Mouse (Mus musculus) heart, embryonic 16.5 days (tissue): ENCODE results near the gene Rgs16. TPM values are rescaled to one million over a fixed set of nuclear protein-coding genes. Genes with fewer than 3 reads are reported as not detected.

ENCODE experiments used
- ATAC-seq: fragments of 200-750 bp; cut with Nextera tagmentation; replicated peaks from 2 replicates; pipeline ENCODE4 v1.8.0; 2017; ENCODE audit warnings: moderate number of reproducible peaks; ENCODE audit not compliant: insufficient read depth, low FRiP score; ENCODE audit errors: extremely low read depth
- H3K27ac ChIP-seq: fragments of 300-500 bp; sonication (generic); 2 replicates; pipeline ENCODE4 v1.5.1; 2014; ENCODE audit warnings: mild to moderate bottlenecking, low read length, control low read depth, moderate library complexity
- H3K27me3 ChIP-seq: fragments of 300-500 bp; sonication (generic); 2 replicates; pipeline ENCODE4 v1.6.1; 2014; ENCODE audit warnings: low read length, mixed read lengths; ENCODE audit not compliant: control insufficient read depth, insufficient read depth
- H3K36me3 ChIP-seq: fragments of 300-500 bp; sonication (generic); 2 replicates; pipeline ENCODE4 v1.6.1; 2014; ENCODE audit not compliant: control insufficient read depth, insufficient read depth
- H3K4me1 ChIP-seq: fragments of 300-500 bp; sonication (generic); 2 replicates; pipeline ENCODE4 v1.6.1; 2014; ENCODE audit warnings: low read length, mixed read lengths; ENCODE audit not compliant: control insufficient read depth, insufficient read depth
- H3K4me2 ChIP-seq: fragments of 300-500 bp; sonication (generic); 2 replicates; pipeline ENCODE4 v1.6.1; 2014; ENCODE audit warnings: low read depth, mild to moderate bottlenecking, control low read depth, low read length
- H3K4me3 ChIP-seq: fragments of 300-500 bp; sonication (generic); 2 replicates; pipeline ENCODE4 v1.5.1; 2014; ENCODE audit warnings: mild to moderate bottlenecking, control low read depth, low read length
- H3K9ac ChIP-seq: fragments of 300-500 bp; sonication (generic); 2 replicates; pipeline ENCODE4 v1.6.1; 2014; ENCODE audit warnings: low read length, control low read depth
- H3K9me3 ChIP-seq: fragments of 300-500 bp; sonication (generic); replicated peaks from 2 replicates; pipeline ENCODE4 v1.6.1; 2016; ENCODE audit warnings: low read length; ENCODE audit not compliant: control insufficient read depth
- WGBS: fragments of 180-500 bp; shearing (Covaris S2); extraction: QIAGEN DNeasy Blood & Tissue Kit; methylation state at CpG from one replicate; pipeline ENCODE4 v1.1.7; 2014; 5-methylcytosine and 5-hydroxymethylcytosine counted together
- polyA plus RNA-seq: library from polyadenylated mRNA; unstranded; fragments of >200 nt; fragmentation: Nextera tagmentation; extraction: Ambion mirVana; gene quantifications from 2 replicates; pipeline ENCODE4 v1.2.1, GENCODE M21; 2015

Gene Rgs16
- polyA plus RNA-seq, 1 experiment from 2014 or later = 6.6 TPM

DNA sequence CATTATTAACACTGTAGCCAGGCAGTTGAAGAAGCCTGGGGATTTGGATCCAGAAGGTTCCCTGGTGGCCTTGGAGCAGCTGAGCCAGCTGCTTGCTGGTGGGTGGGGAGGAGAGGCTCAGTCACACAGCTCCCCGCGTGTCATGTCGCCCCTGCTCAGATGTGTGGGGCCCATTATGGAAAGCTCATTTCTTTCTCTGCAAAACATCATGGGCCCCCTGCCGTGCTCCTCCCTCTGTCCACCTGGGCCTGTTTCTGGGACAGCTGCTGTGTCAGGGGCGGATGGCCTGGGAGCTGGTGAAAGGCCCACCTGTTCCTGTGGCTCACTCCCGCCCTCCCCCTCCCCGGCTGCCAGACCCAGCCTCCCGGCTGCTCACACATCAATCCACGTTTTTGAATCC, 7.0 kb upstream of the Rgs16 start:
- peaks cover 14% of the 10 kb centered on the region for H3K27me3 ChIP-seq
- no peaks in the 10 kb centered on the region for H3K9me3 ChIP-seq
- H3K4me1 ChIP-seq = peaks cover 20% of the 10 kb centered on the region
- H3K4me2 ChIP-seq = no peak overlapping the region
- H3K4me3 ChIP-seq = no peak overlapping the region
- no peaks in the 10 kb centered on the region for H3K36me3 ChIP-seq
- WGBS = 49% methylated on average over 9 of the region's 9 CpGs
- H3K27ac ChIP-seq = no peak overlapping the region
- no peak overlapping the region for H3K9ac ChIP-seq
- no peak for ATAC-seq

DNA sequence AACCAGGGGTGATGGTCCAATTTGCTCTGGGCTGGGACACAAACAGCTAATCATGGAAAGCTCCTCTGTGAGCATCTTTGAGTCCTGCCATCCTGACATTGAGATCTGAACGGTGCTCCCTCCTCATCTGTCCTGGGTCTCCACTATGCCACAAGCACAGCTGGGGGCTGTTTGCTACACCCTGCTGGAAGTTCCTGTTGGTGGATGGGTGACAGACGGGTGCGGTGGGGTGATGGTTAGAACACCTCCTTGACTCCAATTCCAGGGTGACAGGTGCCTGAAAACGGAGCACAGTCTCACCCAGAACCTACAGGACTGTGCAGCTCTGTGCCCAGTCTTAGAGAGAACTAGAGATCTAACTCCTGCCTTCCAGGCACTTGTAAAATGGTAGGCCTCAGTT, 5.3 kb upstream of the Rgs16 start:
- no peak overlapping the region for H3K4me3 ChIP-seq
- peaks cover 23% of the 10 kb centered on the region for H3K27me3 ChIP-seq
- no peak for ATAC-seq
- H3K9me3 ChIP-seq = no peaks in the 10 kb centered on the region
- no peak overlapping the region for H3K4me2 ChIP-seq
- whole genome bisulfite sequencing = 75% methylated on average over 4 of the region's 4 CpGs
- H3K9ac ChIP-seq = no peak overlapping the region
- no peaks in the 10 kb centered on the region for H3K36me3 ChIP-seq
- peaks cover 19% of the 10 kb centered on the region for H3K4me1 ChIP-seq
- no peak overlapping the region for H3K27ac ChIP-seq

DNA sequence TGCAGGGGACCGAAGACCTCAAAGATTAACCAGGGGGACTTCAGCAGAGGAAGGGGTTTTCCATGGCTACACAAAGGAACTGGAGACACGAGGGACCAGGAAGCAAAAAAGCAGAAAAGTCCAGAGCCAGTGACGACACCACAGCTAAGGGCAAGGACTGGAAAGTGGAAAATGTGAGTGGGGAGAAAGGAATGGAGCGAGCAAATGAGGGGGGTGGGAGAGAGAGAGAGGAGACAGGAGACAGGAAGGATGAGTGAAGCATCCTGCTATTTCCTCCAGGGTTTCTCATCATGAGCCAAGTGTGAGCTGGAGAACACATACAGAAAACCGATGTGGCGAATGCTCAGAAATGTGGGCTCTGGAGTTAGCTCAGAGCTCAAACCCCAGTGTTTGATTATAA, 4.1 kb upstream of the Rgs16 start:
- Histone ChIP-seq H3K4me1 (peaks cover 12% of the 10 kb centered on the region), H3K4me2 (no peak overlapping the region), H3K9me3 (no peaks in the 10 kb centered on the region), H3K9ac (no peak overlapping the region), H3K27ac (no peak overlapping the region), H3K27me3 (peaks cover 23% of the 10 kb centered on the region), H3K4me3 (no peak overlapping the region), H3K36me3 (no peaks in the 10 kb centered on the region)
- no peak for ATAC-seq
- WGBS = 46% methylated on average over 6 of the region's 6 CpGs

DNA sequence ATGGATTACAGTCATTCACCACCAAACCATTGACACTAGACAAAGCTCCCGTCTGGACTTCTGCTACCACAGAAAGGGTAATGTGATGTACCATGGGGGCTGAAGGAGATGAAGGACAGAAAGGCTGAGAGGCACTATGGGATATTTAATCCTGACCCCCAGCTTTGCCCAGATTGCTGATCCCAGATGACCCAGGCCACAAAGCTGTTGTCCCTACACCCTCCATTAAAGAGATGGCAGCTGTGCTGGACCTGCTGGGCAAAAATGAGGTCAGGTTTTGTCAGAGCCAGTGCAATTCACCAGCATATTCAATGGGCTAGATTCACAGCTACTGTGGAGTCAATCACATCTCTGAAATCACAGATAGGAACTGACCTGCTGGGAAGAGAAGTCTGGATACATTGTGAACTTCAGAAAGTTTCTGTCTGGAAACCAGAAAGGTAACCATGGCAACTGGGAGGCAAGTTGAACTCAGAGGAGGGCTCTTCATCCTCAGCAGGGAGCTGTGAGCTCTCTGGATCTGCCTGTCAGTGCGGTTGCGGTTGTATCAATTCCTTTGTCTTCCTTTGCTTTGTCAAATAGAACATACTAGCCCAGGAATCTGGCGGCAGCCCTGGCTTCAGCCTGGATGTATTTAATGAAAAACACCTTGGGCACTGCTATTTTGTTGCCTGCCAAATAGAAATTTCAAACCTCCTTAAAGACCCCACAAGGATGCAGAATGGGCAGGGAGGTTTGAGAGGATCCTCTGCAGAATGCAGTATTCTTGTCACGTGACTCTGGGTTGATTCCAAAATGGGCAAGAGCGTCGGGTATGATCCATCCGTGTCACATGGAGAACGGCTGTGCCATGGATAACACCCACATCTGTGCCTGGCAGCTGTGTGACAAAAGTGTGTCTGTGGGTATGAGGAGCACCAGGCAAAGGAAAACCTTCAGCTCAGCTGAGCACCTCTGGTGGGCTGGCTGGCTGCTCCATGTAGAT, 2.8 kb upstream of the Rgs16 start:
- WGBS = 59% methylated on average over 9 of the region's 9 CpGs
- peaks cover 11% of the 10 kb centered on the region for H3K4me1 ChIP-seq

DNA sequence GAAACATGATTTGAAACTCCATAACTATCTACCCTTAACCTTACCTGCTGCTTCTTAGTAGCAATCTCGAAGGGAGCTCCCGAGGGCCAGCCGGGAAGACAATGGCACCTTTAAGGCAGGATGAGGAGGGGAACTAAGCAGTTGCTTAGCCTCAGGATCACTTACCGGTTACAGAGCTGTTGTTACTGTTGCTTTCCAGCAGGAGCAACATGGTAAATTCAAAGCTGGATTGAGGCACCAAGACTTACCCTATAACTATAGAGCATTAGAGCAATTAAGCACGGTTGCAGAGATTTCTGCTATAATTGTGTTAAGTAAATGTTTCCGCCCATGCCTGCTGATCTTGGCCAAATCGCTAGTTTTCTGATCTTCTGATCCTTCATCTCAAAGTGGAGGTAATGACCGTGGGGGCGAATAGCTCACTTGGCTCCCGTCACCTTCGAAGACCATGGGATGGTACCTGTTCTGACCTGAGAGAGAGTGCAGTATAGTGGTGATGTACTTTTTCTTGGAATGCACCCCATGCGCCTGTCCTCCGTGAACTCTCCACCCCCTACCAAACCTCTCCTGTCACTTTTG, 623 bp upstream of the Rgs16 start:
- H3K4me3 ChIP-seq = peak overlapping the region; percentile 59
- H3K36me3 ChIP-seq = no peaks in the 10 kb centered on the region
- ATAC-seq = no peak
- 20% methylated on average over 13 of the region's 13 CpGs for WGBS
- H3K9ac ChIP-seq = peak overlapping the region; percentile 70
- H3K4me1 ChIP-seq = peaks cover 11% of the 10 kb centered on the region
- no peak overlapping the region for H3K27ac ChIP-seq
- no peaks in the 10 kb centered on the region for H3K9me3 ChIP-seq
- H3K27me3 ChIP-seq = peaks cover 23% of the 10 kb centered on the region
- H3K4me2 ChIP-seq = peak overlapping the region; percentile 87

More for the DNA sequence above, 2.8 kb upstream of the Rgs16 start:
- no peaks in the 10 kb centered on the region for H3K36me3 ChIP-seq
- H3K27me3 ChIP-seq = peaks cover 23% of the 10 kb centered on the region
- H3K4me2 ChIP-seq = no peak overlapping the region
- no peak overlapping the region for H3K27ac ChIP-seq
- no peaks in the 10 kb centered on the region for H3K9me3 ChIP-seq
- H3K9ac ChIP-seq = no peak overlapping the region
- H3K4me3 ChIP-seq = no peak overlapping the region
- ATAC-seq = no peak

DNA sequence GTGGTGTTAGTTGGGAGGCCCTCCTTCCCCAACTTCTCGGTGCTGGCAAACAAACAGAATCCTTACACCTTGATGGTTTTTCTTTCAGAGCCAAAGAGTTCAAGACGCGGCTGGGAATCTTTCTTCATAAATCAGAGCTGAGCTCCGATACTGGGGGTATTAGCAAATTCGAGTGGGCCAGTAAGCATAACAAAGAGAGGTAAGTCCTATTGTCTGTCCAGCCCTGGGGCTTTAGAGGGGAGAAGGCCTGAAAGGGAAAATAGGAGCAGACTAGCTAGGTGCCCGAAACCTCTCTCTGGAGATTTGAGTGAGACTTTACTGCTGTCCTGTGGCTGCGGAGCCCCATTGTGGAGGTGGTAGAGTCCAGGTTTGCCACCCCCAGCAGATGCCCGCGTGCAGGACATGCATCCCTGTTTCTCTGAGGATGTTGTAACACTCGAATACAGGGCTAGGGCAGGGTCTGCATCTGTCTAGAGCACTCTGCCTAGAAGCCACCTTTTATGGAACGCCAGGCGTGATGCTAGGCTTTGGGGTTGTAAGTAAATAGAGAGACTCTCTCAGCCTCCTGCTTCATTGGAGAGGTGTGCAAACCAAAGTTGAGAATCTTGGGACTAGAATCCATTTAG, 739 bp downstream of the Rgs16 start:
- no peaks in the 10 kb centered on the region for H3K9me3 ChIP-seq
- peak overlapping the region; percentile 59 for H3K4me3 ChIP-seq
- peak overlapping the region; percentile 87 for H3K4me2 ChIP-seq
- ATAC-seq = no peak
- WGBS = 52% methylated on average over 12 of the region's 12 CpGs
- peaks cover 11% of the 10 kb centered on the region for H3K4me1 ChIP-seq
- peaks cover 23% of the 10 kb centered on the region for H3K27me3 ChIP-seq
- no peaks in the 10 kb centered on the region for H3K36me3 ChIP-seq
- H3K9ac ChIP-seq = peak overlapping the region; percentile 70
- H3K27ac ChIP-seq = no peak overlapping the region

DNA sequence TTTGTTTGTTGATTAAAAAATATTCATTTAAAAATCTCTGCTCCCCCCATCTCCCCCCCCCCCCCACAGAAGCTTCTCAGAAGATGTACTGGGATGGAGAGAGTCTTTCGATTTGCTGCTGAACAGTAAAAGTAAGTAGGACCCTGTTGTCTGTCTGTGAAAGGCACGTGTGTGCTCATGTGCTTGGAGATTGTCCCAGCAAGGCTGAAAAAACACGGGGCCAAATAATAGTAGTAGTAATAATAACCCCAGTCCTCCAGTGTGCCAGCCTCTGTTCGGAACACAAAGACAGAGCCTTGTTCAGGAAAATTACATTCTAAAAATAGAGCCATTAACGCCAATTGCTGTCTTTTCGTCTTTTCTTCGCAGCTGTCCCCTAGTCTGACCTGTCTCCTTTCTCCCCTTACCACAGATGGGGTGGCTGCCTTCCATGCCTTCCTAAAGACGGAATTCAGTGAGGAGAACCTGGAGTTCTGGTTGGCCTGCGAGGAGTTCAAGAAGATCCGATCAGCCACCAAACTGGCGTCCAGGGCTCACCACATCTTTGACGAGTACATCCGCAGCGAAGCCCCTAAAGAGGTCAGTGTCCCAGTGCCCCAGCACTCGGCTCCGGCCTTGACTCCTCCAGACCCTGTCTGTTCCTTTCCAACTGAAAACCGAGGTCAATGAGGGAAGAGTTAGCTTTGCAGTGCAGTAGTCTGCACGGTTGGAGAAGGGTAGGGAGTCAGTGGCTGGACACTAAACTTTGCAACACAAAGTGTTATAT, 1.6 kb downstream of the Rgs16 start:
- no peak overlapping the region for H3K27ac ChIP-seq
- ATAC-seq = no peak
- H3K9ac ChIP-seq = 0 out of 2 replicates have a peak overlapping the region, but pooled peaks have one; percentile 42
- peak overlapping the region; percentile 59; the same call in 1 of the 2 replicates for H3K4me3 ChIP-seq
- H3K4me2 ChIP-seq = peak overlapping the region; percentile 87
- no peaks in the 10 kb centered on the region for H3K36me3 ChIP-seq
- H3K9me3 ChIP-seq = no peaks in the 10 kb centered on the region
- peaks cover 11% of the 10 kb centered on the region for H3K4me1 ChIP-seq
- WGBS = 57% methylated on average over 18 of the region's 18 CpGs
- peaks cover 22% of the 10 kb centered on the region for H3K27me3 ChIP-seq

DNA sequence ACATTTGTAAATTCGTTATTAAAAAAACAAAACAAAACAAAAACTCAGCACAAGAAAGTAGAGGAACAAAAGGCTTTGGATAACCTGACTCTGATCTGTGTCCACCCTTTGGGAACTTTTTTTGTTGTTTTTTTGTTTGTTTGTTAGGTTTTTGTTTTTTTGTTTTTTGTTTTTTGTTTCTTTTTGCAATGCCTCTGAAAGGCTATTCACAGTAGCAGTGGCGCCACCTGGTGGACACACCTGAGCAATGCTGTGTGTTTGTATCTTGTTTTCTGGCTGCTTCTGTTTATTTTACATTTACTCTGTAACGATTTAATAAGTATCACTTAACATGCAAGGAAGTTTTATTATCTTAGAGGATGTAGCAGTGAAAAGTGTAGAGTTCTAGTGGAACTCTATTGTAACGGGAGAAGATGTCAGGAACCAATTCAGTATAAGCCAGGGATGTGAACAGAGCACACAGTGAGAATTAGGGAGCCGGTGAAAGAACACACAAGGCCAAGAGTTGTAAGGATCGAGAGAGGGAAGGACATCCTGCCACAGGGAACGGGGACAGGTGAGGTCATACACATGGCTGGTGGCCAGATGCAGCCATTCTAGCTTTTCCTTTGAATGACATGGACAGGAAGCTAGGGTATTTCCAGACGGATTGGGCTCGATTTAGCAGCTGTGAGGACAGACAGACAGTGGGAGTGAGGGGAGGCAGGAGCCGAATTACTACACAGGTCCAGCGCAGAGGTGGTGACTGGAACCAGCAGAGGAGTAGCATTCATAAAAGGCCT, 2.4 kb downstream of the Rgs16 start:
- H3K36me3 ChIP-seq = no peaks in the 10 kb centered on the region
- H3K4me3 ChIP-seq = no peak overlapping the region
- no peak for ATAC-seq
- H3K9ac ChIP-seq = peak overlapping the region; percentile 21; the same call in 1 of the 2 replicates
- peaks cover 16% of the 10 kb centered on the region for H3K27me3 ChIP-seq
- peaks cover 18% of the 10 kb centered on the region for H3K4me1 ChIP-seq
- H3K9me3 ChIP-seq = no peaks in the 10 kb centered on the region
- H3K27ac ChIP-seq = 0 out of 2 replicates have a peak overlapping the region, but pooled peaks have one; percentile 29
- 40% methylated on average over 11 of the region's 11 CpGs for WGBS
- peak overlapping the region; percentile 87 for H3K4me2 ChIP-seq
